Mouse (Mus musculus) thymus, postnatal 4 days (tissue): ENCODE results near the gene Rgs12.

Experiments
- DNase-seq: peaks from one replicate; pipeline ENCODE4 v3.0.0; 2021

Gene Rgs12

GRCm38 (mm10) chr5:34931516-34932457, 17.5 kb upstream of the Rgs12 start:
- DNase-seq: no peak

- DNase-seq: no peak
Observed at GRCm38 (mm10) chr5:34932458-34932806, 16.8 kb upstream of the Rgs12 start.

GRCm38 (mm10) chr5:34933461-34933860, 15.8 kb upstream of the Rgs12 start:
- peak; percentile 29 for DNase-seq

GRCm38 (mm10) chr5:34941710-34942470, 7.4 kb upstream of the Rgs12 start:
- no peak for DNase-seq

- no peak for DNase-seq
Observed at GRCm38 (mm10) chr5:34943428-34943827, 5.8 kb upstream of the Rgs12 start.

- peak; percentile 50 for DNase-seq
Observed at GRCm38 (mm10) chr5:34949769-34950211, 545 bp downstream of the Rgs12 start.

- peak; percentile 40 for DNase-seq
Observed at GRCm38 (mm10) chr5:34950486-34951160, 1.4 kb downstream of the Rgs12 start.

- DNase-seq: no peak
Observed at GRCm38 (mm10) chr5:34951161-34951834, 2.1 kb downstream of the Rgs12 start.

GRCm38 (mm10) chr5:34954508-34954907, 5.3 kb downstream of the Rgs12 start:
- no peak for DNase-seq

- DNase-seq: no peak
Observed at GRCm38 (mm10) chr5:34955630-34956029, 6.4 kb downstream of the Rgs12 start.

GRCm38 (mm10) chr5:34956151-34956550, 6.9 kb downstream of the Rgs12 start:
- no peak for DNase-seq

- DNase-seq: no peak
Observed at GRCm38 (mm10) chr5:34957015-34957414, 7.8 kb downstream of the Rgs12 start.

GRCm38 (mm10) chr5:34960021-34960420, 10.8 kb downstream of the Rgs12 start:
- no peak for DNase-seq

GRCm38 (mm10) chr5:34965531-34965930, 16.3 kb downstream of the Rgs12 start:
- DNase-seq: no peak

- DNase-seq: no peak
Observed at GRCm38 (mm10) chr5:34968386-34968785, 19.1 kb downstream of the Rgs12 start.

- DNase-seq: no peak
Observed at GRCm38 (mm10) chr5:34972471-34972870, 23.2 kb downstream of the Rgs12 start.

GRCm38 (mm10) chr5:34973560-34974317, 24.5 kb downstream of the Rgs12 start:
- DNase-seq: no peak

GRCm38 (mm10) chr5:34974773-34975443, 25.7 kb downstream of the Rgs12 start:
- no peak for DNase-seq

GRCm38 (mm10) chr5:34976540-34977292, 27.5 kb downstream of the Rgs12 start:
- no peak for DNase-seq

GRCm38 (mm10) chr5:34980099-34980498, 30.9 kb downstream of the Rgs12 start:
- no peak for DNase-seq

- DNase-seq: no peak
Observed at GRCm38 (mm10) chr5:34981734-34982133, 32.5 kb downstream of the Rgs12 start.
